Mouse (Mus musculus) embryonic fibroblast, embryonic 13.5 days (primary cell): ENCODE measurements around the gene Tbxas1.

ENCODE experiments used
- CTCF ChIP-seq: IDR thresholded peaks from 2 replicates; pipeline ENCODE4 v1.5.1; 2011; ENCODE audit warnings: mild to moderate bottlenecking, control low read depth, low read length, moderate library complexity, borderline replicate concordance; ENCODE audit not compliant: insufficient read depth
- POLR2A ChIP-seq: IDR thresholded peaks from 2 replicates; pipeline ENCODE4 v1.6.1; 2011; ENCODE audit warnings: low read depth, mild to moderate bottlenecking, control low read depth, low read length, moderate library complexity

GRCm38 (mm10) chr6:39007223-39007622 is 132.0 kb downstream of the Tbxas1 start:
- TF ChIP-seq CTCF, result no peak
- TF ChIP-seq POLR2A, result no peak
